Comparison of ENCODE assay signal across 23 mouse cellular contexts in the genomic region with DNA sequence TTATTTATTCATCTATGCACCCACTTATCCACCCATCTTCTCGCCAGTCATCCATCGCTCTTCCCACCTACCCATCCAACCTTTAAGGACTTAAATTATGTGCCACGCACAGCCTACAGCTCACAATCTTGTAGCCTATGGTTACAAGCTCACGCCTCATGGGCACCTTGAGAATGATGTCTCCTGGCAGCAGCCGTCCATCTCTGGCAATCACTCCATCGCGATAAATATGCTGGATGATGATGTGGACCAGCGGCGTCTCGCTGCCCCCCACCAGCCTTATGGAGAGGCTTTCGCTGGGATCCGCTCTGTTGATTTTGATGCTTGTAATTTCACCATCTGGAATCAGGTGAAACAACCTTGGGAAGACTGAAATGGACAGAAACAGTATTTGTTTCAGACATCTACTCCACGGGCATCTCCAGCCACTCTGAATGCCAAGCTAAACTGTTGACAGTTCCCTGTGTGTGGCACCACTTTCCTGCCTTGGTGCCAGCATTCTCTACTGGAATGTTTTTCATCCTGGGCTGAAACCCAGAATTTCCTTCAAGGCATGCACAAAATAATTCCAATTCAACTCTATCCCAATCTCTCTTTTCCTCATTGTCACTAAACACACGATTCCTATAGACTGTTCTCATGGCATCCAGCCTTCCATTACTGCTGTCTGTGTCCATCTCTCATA.
DNase-seq lines count a peak whose midpoint lies in the region; ATAC-seq and TF ChIP-seq lines count a peak whose summit lies in the region.
"Had no signal": no experiment of that assay in that cellular context is flagged by ENCODE, and none has a peak within 500 bp of the region (broad histone marks: within the 10 kb centered on the region; RNA-seq: fewer than 3 reads in every experiment).

No protein-coding gene starts in this region.

- H3K9me3 ChIP-seq in liver, embryonic 11.5 days (ENCODE audit: control insufficient read depth, low read length) = no peaks in the 10 kb centered on the region
- no peaks in the 10 kb centered on the region for H3K9me3 ChIP-seq in limb, embryonic 10.5 days (replicated peaks)
- no peaks in the 10 kb centered on the region for H3K9me3 ChIP-seq in midbrain, embryonic 15.5 days
- H3K9me3 ChIP-seq: forebrain, embryonic 13.5 days; G1E; heart, embryonic 10.5 days; hindbrain, embryonic 10.5 days; hindbrain, embryonic 15.5 days had no signal

- no peak overlapping the region for H3K4me3 ChIP-seq in liver, adult 2 months (ENCODE audit: insufficient read depth, low read depth, low read length)
- H3K4me3 ChIP-seq in liver, embryonic 11.5 days (ENCODE audit: low read depth, low read length) = no peak overlapping the region
- H3K4me3 ChIP-seq in limb, embryonic 10.5 days = no peak overlapping the region
- H3K4me3 ChIP-seq in midbrain, embryonic 15.5 days = no peak overlapping the region
- H3K4me3 ChIP-seq: forebrain, embryonic 13.5 days; heart, embryonic 10.5 days; hindbrain, embryonic 10.5 days; hindbrain, embryonic 15.5 days had no signal

- H3K27ac ChIP-seq in liver, adult 2 months (replicated peaks; ENCODE audit: insufficient read depth, low read depth, low read length) = no peak overlapping the region
- no peak overlapping the region for H3K27ac ChIP-seq in liver, embryonic 11.5 days (ENCODE audit: low read depth, low read length)
- H3K27ac ChIP-seq in limb, embryonic 10.5 days = peak overlapping the region; percentile 50; the same call in 1 of the 2 replicates
- H3K27ac ChIP-seq in midbrain, embryonic 15.5 days = no peak overlapping the region
- H3K27ac ChIP-seq: forebrain, embryonic 13.5 days; heart, embryonic 10.5 days; hindbrain, embryonic 10.5 days; hindbrain, embryonic 15.5 days had no signal

- no peaks in the 10 kb centered on the region for H3K27me3 ChIP-seq in liver, adult 2 months (ENCODE audit: control insufficient read depth, insufficient read depth, low read length)
- no peaks in the 10 kb centered on the region for H3K27me3 ChIP-seq in liver, embryonic 11.5 days (replicated peaks; ENCODE audit: control insufficient read depth, insufficient read depth, low read length)
- H3K27me3 ChIP-seq in limb, embryonic 10.5 days (ENCODE audit: low read depth, poor library complexity, severe bottlenecking) = no peaks in the 10 kb centered on the region
- no peaks in the 10 kb centered on the region for H3K27me3 ChIP-seq in midbrain, embryonic 15.5 days (replicated peaks)
- H3K27me3 ChIP-seq: forebrain, embryonic 13.5 days; hindbrain, embryonic 15.5 days had no signal

- intact Hi-C loops in heart, postnatal 10 days (cut with DNase I) = no loop called here
- intact Hi-C loops in heart, postnatal 25 days (cut with DNase I) = loop anchor here (5.0 kb wide), 1 partner anchor 174 kb away; no protein-coding TSS in a partner anchor

- H3K36me3 ChIP-seq in liver, adult 2 months (ENCODE audit: control insufficient read depth, insufficient read depth, low read length) = no peaks in the 10 kb centered on the region
- H3K36me3 ChIP-seq in liver, embryonic 11.5 days (ENCODE audit: control insufficient read depth, insufficient read depth, low read length) = no peaks in the 10 kb centered on the region
- no peaks in the 10 kb centered on the region for H3K36me3 ChIP-seq in limb, embryonic 10.5 days
- H3K36me3 ChIP-seq in midbrain, embryonic 15.5 days (replicated peaks) = no peaks in the 10 kb centered on the region
- H3K36me3 ChIP-seq: G1E; heart, embryonic 10.5 days; hindbrain, embryonic 10.5 days; hindbrain, embryonic 15.5 days had no signal

- no peak for ATAC-seq in liver, embryonic 11.5 days (replicated peaks; ENCODE audit: low FRiP score)
- ATAC-seq in midbrain, embryonic 15.5 days (replicated peaks) = no peak
- ATAC-seq: CD4-positive, CD25-positive, alpha-beta regulatory T cell, adult 4 months; forebrain, embryonic 13.5 days; inflammation-experienced regulatory T-cells, adult 6 months had no signal

- no peak overlapping the region for H3K4me2 ChIP-seq in liver, embryonic 11.5 days
- no peak overlapping the region for H3K4me2 ChIP-seq in midbrain, embryonic 15.5 days
- H3K4me2 ChIP-seq: forebrain, embryonic 13.5 days; hindbrain, embryonic 15.5 days had no signal

- WGBS in liver, adult 2 months = 83% methylated on average over 14 of the region's 14 CpGs
- 89% methylated on average over 14 of the region's 14 CpGs for WGBS in liver, embryonic 11.5 days
- 95% methylated on average over 14 of the region's 14 CpGs for WGBS in limb, embryonic 10.5 days
- WGBS in midbrain, embryonic 15.5 days = 95% methylated on average over 14 of the region's 14 CpGs

- H3K4me1 ChIP-seq in liver, adult 2 months (ENCODE audit: control insufficient read depth, insufficient read depth, low read length) = peaks cover 5% of the 10 kb centered on the region
- 0 out of 2 replicates have a peak, but pooled peaks cover 2% of the 10 kb centered on the region for H3K4me1 ChIP-seq in liver, embryonic 11.5 days (replicated peaks; ENCODE audit: control insufficient read depth, insufficient read depth, low read length)
- peaks cover 49% of the 10 kb centered on the region for H3K4me1 ChIP-seq in limb, embryonic 10.5 days
- H3K4me1 ChIP-seq in midbrain, embryonic 15.5 days = no peaks in the 10 kb centered on the region; the same call in 1 of the 2 replicates
- H3K4me1 ChIP-seq: forebrain, embryonic 13.5 days; hindbrain, embryonic 15.5 days had no signal

- DNase-seq in cerebellum, postnatal 10 days = peak; percentile 57 to 64
- DNase-seq in cerebellum, adult 8-10 months = no peak
- DNase-seq in heart, postnatal 10 days = peak; percentile 25 to 48
- DNase-seq in heart, postnatal 25 days (ENCODE audit: low spot score) = no peak
- DNase-seq in liver, adult 2 months (ENCODE audit: extremely low read depth, low read depth, low spot score) = peak; percentile 62
- DNase-seq in liver, embryonic 11.5 days (ENCODE audit: low spot score) = no peak
- DNase-seq in limb, embryonic 10.5 days (ENCODE audit: low spot score) = no peak
- DNase-seq: adrenal gland, postnatal 14 days; B cell, adult 2 months; cerebellum, adult 2 months; cerebellum, postnatal 36 days; gastrocnemius, postnatal 10 days; heart, adult 18-20 months; heart, postnatal 14 days; kidney, adult 18-20 months had no signal

- TF ChIP-seq POLR2A in liver, adult 2 months (IDR thresholded peaks at IDR 0.05; ENCODE audit: extremely low read depth, insufficient read depth, low read length) = no peak

- no peak for TF ChIP-seq CTCF in liver, adult 2 months (IDR thresholded peaks at IDR 0.05; ENCODE audit: low read depth, low read length)

- no peaks in the 10 kb centered on the region for H3K79me2 ChIP-seq in liver, adult 2 months (ENCODE audit: control insufficient read depth, insufficient read depth, low read length)

- no peak overlapping the region for H3K9ac ChIP-seq in liver, adult 2 months (ENCODE audit: low read depth, low read length)
- H3K9ac ChIP-seq in liver, embryonic 11.5 days (ENCODE audit: low read depth, low read length) = no peak overlapping the region
- no peak overlapping the region for H3K9ac ChIP-seq in midbrain, embryonic 15.5 days
- H3K9ac ChIP-seq: forebrain, embryonic 13.5 days; hindbrain, embryonic 15.5 days had no signal

Comparison
In these comparisons a context has a peak if more than half of its experiments do, and no peak if none do; other contexts are left out.
1. DNase-seq: peak in cerebellum, postnatal 10 days (2 of 2), heart, postnatal 10 days (2 of 2) and liver, adult 2 months (single experiment); none in cerebellum, adult 8-10 months (single experiment), heart, postnatal 25 days (single experiment), liver, embryonic 11.5 days (single experiment) and limb, embryonic 10.5 days (single experiment).